Mouse (Mus musculus) limb, embryonic 10.5 days (tissue): ENCODE measurements at regions not wholly inside any gene's neighbourhood (a gene's known extent, or its start where the extent isn't known, plus 50 kb on each side); places are given as distances from the start of the nearest gene placed in this dataset.

Source experiments
- DNase-seq: peaks from one replicate; pipeline ENCODE4 v3.0.0-alpha.2; 2017; ENCODE audit warnings: low spot score
- H3K27ac ChIP-seq: fragments of 300-500 bp; sonication (generic); 2 replicates; pipeline ENCODE4 v1.5.1; 2016; ENCODE audit warnings: mild to moderate bottlenecking
- H3K27me3 ChIP-seq: fragments of 300-500 bp; sonication (generic); 2 replicates; pipeline ENCODE4 v1.6.1; 2016; ENCODE audit warnings: low read depth, mild to moderate bottlenecking; ENCODE audit not compliant: poor library complexity, severe bottlenecking
- H3K36me3 ChIP-seq: fragments of 300-500 bp; sonication (generic); 2 replicates; pipeline ENCODE4 v1.6.1; 2016; ENCODE audit warnings: mild to moderate bottlenecking, moderate library complexity
- H3K4me1 ChIP-seq: fragments of 300-500 bp; sonication (generic); 2 replicates; pipeline ENCODE4 v1.6.1; 2016
- H3K4me3 ChIP-seq: fragments of 300-500 bp; sonication (generic); 2 replicates; pipeline ENCODE4 v1.5.1; 2016; ENCODE audit warnings: mild to moderate bottlenecking, moderate library complexity
- H3K9me3 ChIP-seq: fragments of 300-500 bp; sonication (generic); replicated peaks from 2 replicates; pipeline ENCODE4 v1.6.1; 2016; ENCODE audit warnings: mild to moderate bottlenecking
- WGBS: fragments of 180-500 bp; shearing (Covaris S2); methylation state at CpG from one replicate; pipeline ENCODE4 v1.1.7; 2016; 5-methylcytosine and 5-hydroxymethylcytosine counted together

- H3K36me3 ChIP-seq, result no peaks in the 10 kb centered on the region
- 0 out of 2 replicates have a peak, but pooled peaks cover 4% of the 10 kb centered on the region for H3K4me1 ChIP-seq
- 93% methylated on average over 9 of the region's 9 CpGs for WGBS
- DNase-seq, result no peak
- no peak overlapping the region for H3K27ac ChIP-seq
- no peaks in the 10 kb centered on the region for H3K27me3 ChIP-seq
- H3K4me3 ChIP-seq, result no peak overlapping the region
- no peaks in the 10 kb centered on the region for H3K9me3 ChIP-seq
Observed at GRCm38 (mm10) chr2:124820821-124821220, 247.1 kb upstream of the Slc24a5 start.

DNA sequence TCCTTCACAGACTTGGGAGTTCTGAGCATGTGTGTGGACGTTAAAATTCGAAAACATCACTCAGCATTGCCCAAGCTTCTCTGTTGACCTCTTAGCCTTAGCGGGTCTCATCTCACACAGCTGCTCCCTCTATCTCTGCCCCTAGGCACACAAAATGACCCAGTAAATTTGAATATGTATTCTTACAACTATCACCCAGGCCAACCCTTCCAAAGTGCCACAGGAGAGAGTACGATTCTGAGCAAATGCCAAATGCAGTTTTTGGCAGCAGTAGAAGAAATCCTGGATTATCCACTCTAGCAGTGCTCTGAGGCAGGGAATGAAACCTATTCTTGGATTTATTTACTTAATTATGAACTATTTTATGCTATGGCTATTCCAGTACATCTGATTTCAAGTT lies 246.6 kb upstream of the Slc24a5 start:
- no peaks in the 10 kb centered on the region for H3K27me3 ChIP-seq
- H3K27ac ChIP-seq, result no peak overlapping the region
- 86% methylated on average over 4 of the region's 4 CpGs for WGBS
- DNase-seq, result no peak
- H3K36me3 ChIP-seq, result no peaks in the 10 kb centered on the region
- H3K9me3 ChIP-seq, result no peaks in the 10 kb centered on the region
- H3K4me1 ChIP-seq, result 0 out of 2 replicates have a peak, but pooled peaks cover 4% of the 10 kb centered on the region
- no peak overlapping the region for H3K4me3 ChIP-seq

GRCm38 (mm10) chr2:124848812-124849211 lies 219.1 kb upstream of the Slc24a5 start:
- Histone ChIP-seq H3K4me3 (no peak overlapping the region), H3K36me3 (no peaks in the 10 kb centered on the region), H3K27me3 (no peaks in the 10 kb centered on the region), H3K4me1 (no peaks in the 10 kb centered on the region), H3K27ac (no peak overlapping the region), H3K9me3 (no peaks in the 10 kb centered on the region)
- no peak for DNase-seq
- WGBS, result 94% methylated on average over 4 of the region's 4 CpGs

- WGBS, result 85% methylated on average over 3 of the region's 3 CpGs
- Histone ChIP-seq H3K4me3 (no peak overlapping the region), H3K36me3 (no peaks in the 10 kb centered on the region), H3K27me3 (no peaks in the 10 kb centered on the region), H3K9me3 (no peaks in the 10 kb centered on the region), H3K4me1 (no peaks in the 10 kb centered on the region), H3K27ac (no peak overlapping the region)
- DNase-seq, result peak; percentile 22
Observed at GRCm38 (mm10) chr2:124858504-124858903, 209.4 kb upstream of the Slc24a5 start.

DNA sequence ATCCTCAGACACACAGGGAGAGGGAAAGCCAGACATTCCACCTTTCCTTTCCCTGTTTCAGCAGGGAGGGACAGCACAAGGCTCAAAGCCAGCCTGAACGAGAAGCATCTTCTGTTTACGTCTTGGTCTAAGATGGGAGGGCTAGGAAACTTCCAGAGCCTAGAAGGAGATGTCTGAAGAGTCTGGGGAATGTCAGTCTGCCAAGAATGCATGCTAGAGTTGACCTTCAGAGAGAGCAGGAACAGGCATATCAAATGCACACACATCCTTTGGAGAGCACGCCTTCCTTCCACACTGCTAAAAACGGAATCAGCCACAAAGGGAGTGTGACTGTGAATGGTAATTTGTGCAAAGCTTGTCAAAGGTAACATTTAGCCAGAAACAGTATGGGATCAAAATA lies 179.7 kb upstream of the Slc24a5 start:
- 65% methylated on average over 4 of the region's 4 CpGs for WGBS
- Histone ChIP-seq H3K27ac (no peak overlapping the region), H3K4me3 (no peak overlapping the region), H3K9me3 (no peaks in the 10 kb centered on the region), H3K36me3 (no peaks in the 10 kb centered on the region), H3K27me3 (no peaks in the 10 kb centered on the region), H3K4me1 (peaks cover 6% of the 10 kb centered on the region; the same call in 1 of the 2 replicates)
- DNase-seq, result no peak

DNA sequence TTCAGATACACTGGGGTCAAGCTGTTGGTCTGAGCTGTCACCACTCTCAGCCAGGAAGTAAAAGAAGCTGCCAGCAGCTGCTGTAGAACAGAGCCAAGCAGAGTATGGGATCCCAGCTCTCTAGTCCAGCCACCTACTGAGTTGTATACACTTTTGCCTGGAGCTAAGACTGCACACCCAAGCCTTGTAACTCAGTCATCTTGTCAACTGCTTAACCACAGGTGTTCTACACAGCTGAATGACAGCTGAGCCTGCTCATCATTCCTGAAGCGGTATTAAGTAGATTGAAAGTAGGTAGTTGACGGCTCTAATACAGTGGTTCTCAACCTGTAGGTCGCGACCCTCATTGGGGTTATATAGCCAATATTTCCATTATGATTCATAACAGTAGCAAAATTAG lies 172.9 kb upstream of the Slc24a5 start:
- 93% methylated on average over 4 of the region's 4 CpGs for WGBS
- no peaks in the 10 kb centered on the region for H3K9me3 ChIP-seq

GRCm38 (mm10) chr2:124903556-124903955 lies 164.4 kb upstream of the Slc24a5 start:
- H3K27me3 ChIP-seq, result no peaks in the 10 kb centered on the region
- no peaks in the 10 kb centered on the region for H3K4me1 ChIP-seq
- H3K4me3 ChIP-seq, result no peak overlapping the region
- no peak for DNase-seq
- 93% methylated on average over 4 of the region's 4 CpGs for WGBS
- no peaks in the 10 kb centered on the region for H3K9me3 ChIP-seq
- no peaks in the 10 kb centered on the region for H3K36me3 ChIP-seq
- no peak overlapping the region for H3K27ac ChIP-seq

More for the DNA sequence above, 172.9 kb upstream of the Slc24a5 start:
- Histone ChIP-seq H3K36me3 (no peaks in the 10 kb centered on the region), H3K4me1 (no peaks in the 10 kb centered on the region), H3K4me3 (no peak overlapping the region), H3K27ac (no peak overlapping the region), H3K27me3 (no peaks in the 10 kb centered on the region)
- DNase-seq, result no peak

- no peaks in the 10 kb centered on the region for H3K36me3 ChIP-seq
- DNase-seq, result no peak
- WGBS, result 80% methylated on average over 1 of the region's 1 CpGs
Observed at GRCm38 (mm10) chr2:124905076-124905475, 162.8 kb upstream of the Slc24a5 start.

GRCm38 (mm10) chr2:124918986-124919761 lies 148.8 kb upstream of the Slc24a5 start:
- Histone ChIP-seq H3K36me3 (no peaks in the 10 kb centered on the region), H3K9me3 (no peaks in the 10 kb centered on the region), H3K27me3 (no peaks in the 10 kb centered on the region), H3K4me3 (no peak overlapping the region), H3K4me1 (no peaks in the 10 kb centered on the region), H3K27ac (no peak overlapping the region)
- WGBS, result 85% methylated on average over 7 of the region's 7 CpGs
- no peak for DNase-seq

More at GRCm38 (mm10) chr2:124905076-124905475, 162.8 kb upstream of the Slc24a5 start:
- H3K9me3 ChIP-seq, result no peaks in the 10 kb centered on the region
- H3K27me3 ChIP-seq, result no peaks in the 10 kb centered on the region
- H3K4me3 ChIP-seq, result no peak overlapping the region
- H3K27ac ChIP-seq, result no peak overlapping the region
- no peaks in the 10 kb centered on the region for H3K4me1 ChIP-seq

- 78% methylated on average over 1 of the region's 1 CpGs for WGBS
- H3K27me3 ChIP-seq, result no peaks in the 10 kb centered on the region
- H3K36me3 ChIP-seq, result no peaks in the 10 kb centered on the region
- no peaks in the 10 kb centered on the region for H3K9me3 ChIP-seq
- no peak overlapping the region for H3K27ac ChIP-seq
- DNase-seq, result no peak
- H3K4me1 ChIP-seq, result no peaks in the 10 kb centered on the region
- no peak overlapping the region for H3K4me3 ChIP-seq
Observed at GRCm38 (mm10) chr2:124919762-124920255, 148.1 kb upstream of the Slc24a5 start.

DNA sequence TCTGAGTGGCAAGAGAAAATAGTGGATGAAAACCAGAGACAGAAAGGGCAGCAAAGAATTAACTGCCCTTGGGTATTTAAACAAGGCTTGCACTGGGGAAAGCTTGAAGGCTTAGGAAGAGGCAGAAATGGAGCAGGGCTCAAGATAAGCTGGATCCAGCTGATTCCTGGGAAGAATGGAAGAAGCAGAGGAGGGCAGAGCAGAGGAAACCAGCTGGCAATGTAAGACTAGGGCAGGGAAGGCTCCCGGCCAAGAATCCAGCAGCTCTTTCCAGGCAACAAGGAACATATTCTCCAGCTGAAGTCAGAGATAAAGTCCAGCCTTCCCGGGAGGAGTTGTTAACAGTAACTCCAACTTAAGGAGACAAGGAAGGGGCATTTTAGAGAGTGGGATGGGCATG lies 147.7 kb upstream of the Slc24a5 start:
- Histone ChIP-seq H3K27me3 (no peaks in the 10 kb centered on the region), H3K9me3 (no peaks in the 10 kb centered on the region), H3K4me1 (no peaks in the 10 kb centered on the region), H3K4me3 (no peak overlapping the region), H3K27ac (no peak overlapping the region), H3K36me3 (no peaks in the 10 kb centered on the region)
- no peak for DNase-seq
- 80% methylated on average over 2 of the region's 2 CpGs for WGBS

- no peaks in the 10 kb centered on the region for H3K27me3 ChIP-seq
- H3K27ac ChIP-seq, result no peak overlapping the region
- no peaks in the 10 kb centered on the region for H3K9me3 ChIP-seq
- peaks cover 14% of the 10 kb centered on the region for H3K4me1 ChIP-seq
- DNase-seq, result no peak
- no peak overlapping the region for H3K4me3 ChIP-seq
- no peaks in the 10 kb centered on the region for H3K36me3 ChIP-seq
- WGBS, result 92% methylated on average over 10 of the region's 10 CpGs
Observed at GRCm38 (mm10) chr2:124927882-124928758, 139.8 kb upstream of the Slc24a5 start.

DNA sequence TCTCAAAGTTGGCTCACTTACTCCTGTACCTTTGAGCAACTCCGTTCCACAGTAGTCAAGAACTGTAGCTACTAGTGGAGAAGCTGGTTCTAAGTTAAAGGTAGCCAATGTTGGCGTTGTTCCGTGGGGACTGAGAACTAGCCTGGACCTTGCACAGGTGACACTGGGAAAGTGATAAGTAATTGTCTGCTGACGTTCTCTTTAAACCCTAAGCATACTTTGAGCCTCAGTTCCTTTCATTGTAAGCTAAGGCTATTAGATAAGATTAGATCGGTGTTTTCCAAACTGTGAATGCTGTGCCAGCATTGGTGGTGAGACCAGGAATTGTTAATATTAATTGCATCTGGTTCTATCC lies 139.2 kb upstream of the Slc24a5 start:
- no peak for DNase-seq
- H3K36me3 ChIP-seq, result no peaks in the 10 kb centered on the region
- H3K4me1 ChIP-seq, result peaks cover 14% of the 10 kb centered on the region
- no peaks in the 10 kb centered on the region for H3K27me3 ChIP-seq
- H3K27ac ChIP-seq, result no peak overlapping the region
- WGBS, result 87% methylated on average over 5 of the region's 5 CpGs
- H3K4me3 ChIP-seq, result no peak overlapping the region
- no peaks in the 10 kb centered on the region for H3K9me3 ChIP-seq
